Mouse (Mus musculus) liver, embryonic 11.5 days (tissue): Measurements from ENCODE around the gene Sptbn4. TPM values are rescaled to one million over a fixed set of nuclear protein-coding genes. Genes with fewer than 3 reads are reported as not detected.

ENCODE experiments used
- ATAC-seq: fragments of 200-750 bp; cut with Nextera tagmentation; replicated peaks from 2 replicates; pipeline ENCODE4 v1.8.0; 2017; ENCODE audit warnings: moderate number of reproducible peaks, mild to moderate bottlenecking, moderate TSS enrichment, moderate library complexity; ENCODE audit not compliant: low FRiP score
- DNase-seq: peaks from one replicate; pipeline ENCODE4 v3.0.0-alpha.2; 2017; ENCODE audit warnings: low spot score
- H3K27ac ChIP-seq: fragments of 300-500 bp; sonication (generic); 2 replicates; pipeline ENCODE4 v1.5.1; 2014; ENCODE audit warnings: mild to moderate bottlenecking, low read depth, low read length, control low read depth
- H3K27me3 ChIP-seq: fragments of 300-500 bp; sonication (generic); replicated peaks from 2 replicates; pipeline ENCODE4 v1.6.1; 2014; ENCODE audit warnings: low read length, mixed read lengths; ENCODE audit not compliant: control insufficient read depth, insufficient read depth
- H3K36me3 ChIP-seq: fragments of 300-500 bp; sonication (generic); 2 replicates; pipeline ENCODE4 v1.6.1; 2014; ENCODE audit warnings: mild to moderate bottlenecking, low read length, moderate library complexity, mixed read lengths; ENCODE audit not compliant: control insufficient read depth, insufficient read depth
- H3K4me1 ChIP-seq: fragments of 300-500 bp; sonication (generic); replicated peaks from 2 replicates; pipeline ENCODE4 v1.6.1; 2014; ENCODE audit warnings: low read length, mixed read lengths; ENCODE audit not compliant: control insufficient read depth, insufficient read depth
- H3K4me2 ChIP-seq: fragments of 300-500 bp; sonication (generic); 2 replicates; pipeline ENCODE4 v1.6.1; 2014; ENCODE audit warnings: mild to moderate bottlenecking, control low read depth, moderate library complexity
- H3K4me3 ChIP-seq: fragments of 300-500 bp; sonication (generic); 2 replicates; pipeline ENCODE4 v1.5.1; 2014; ENCODE audit warnings: low read depth, low read length, control low read depth
- H3K9ac ChIP-seq: fragments of 300-500 bp; sonication (generic); 2 replicates; pipeline ENCODE4 v1.6.1; 2014; ENCODE audit warnings: low read depth, low read length, control low read depth
- H3K9me3 ChIP-seq: fragments of 300-500 bp; sonication (generic); 2 replicates; pipeline ENCODE4 v1.6.1; 2016; ENCODE audit warnings: low read length, inconsistent platforms, mixed read lengths; ENCODE audit not compliant: control insufficient read depth
- WGBS: fragments of 180-500 bp; shearing (Covaris S2); extraction: QIAGEN DNeasy Blood & Tissue Kit; methylation state at CpG from one replicate; pipeline ENCODE4 v1.1.7; 2014; 5-methylcytosine and 5-hydroxymethylcytosine counted together
- polyA plus RNA-seq: library from polyadenylated mRNA; unstranded; fragments of >200 nt; fragmentation: Nextera tagmentation; extraction: Ambion mirVana; gene quantifications from 2 replicates; pipeline ENCODE4 v1.2.1, GENCODE M21; 2014

Gene Sptbn4
- polyA plus RNA-seq, 1 experiment from 2014 or later = 0.19 TPM

- peak overlapping the region; percentile 49; the same call in 1 of the 2 replicates for H3K9ac ChIP-seq
- no peaks in the 10 kb centered on the region for H3K36me3 ChIP-seq
- ATAC-seq (no peak), DNase-seq (no peak)
- H3K4me2 ChIP-seq = peak overlapping the region; percentile 71
- H3K9me3 ChIP-seq = no peaks in the 10 kb centered on the region
- H3K4me1 ChIP-seq = peaks cover 31% of the 10 kb centered on the region
- peaks cover 100% of the 10 kb centered on the region for H3K27me3 ChIP-seq
- 2% methylated on average over 45 of the region's 77 CpGs for WGBS
- H3K27ac ChIP-seq = no peak overlapping the region
- peak overlapping the region; percentile 50 for H3K4me3 ChIP-seq
These were observed 114.1 kb downstream of the Sptbn4 start for GRCm38 (mm10) chr7:27333316-27333941.

GRCm38 (mm10) chr7:27332353-27333199, 114.9 kb downstream of the Sptbn4 start:
- Histone ChIP-seq H3K27ac (no peak overlapping the region), H3K9ac (no peak overlapping the region), H3K36me3 (no peaks in the 10 kb centered on the region)

DNA sequence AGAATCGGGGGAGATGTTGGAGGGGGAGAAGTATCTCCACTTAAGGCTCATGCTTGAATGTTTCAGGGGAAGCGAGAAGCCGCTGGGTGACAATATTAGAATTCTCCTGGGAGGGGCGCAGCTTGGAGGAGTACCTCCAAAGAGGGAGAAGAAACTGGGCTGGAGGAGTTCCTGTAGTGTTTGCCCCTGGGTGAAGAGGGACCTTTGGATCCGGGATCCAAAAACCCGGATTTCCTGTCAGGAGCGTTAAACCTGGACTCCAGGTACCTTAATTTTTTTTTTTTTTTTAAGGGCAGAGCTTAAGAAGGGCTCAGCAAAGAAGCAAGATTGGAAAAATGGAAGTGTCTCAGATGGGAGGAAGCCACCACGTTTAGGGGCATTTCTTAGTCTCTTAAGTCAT, 115.6 kb downstream of the Sptbn4 start:
- H3K4me3 ChIP-seq = peak overlapping the region; percentile 50; the same call in 1 of the 2 replicates
- H3K27me3 ChIP-seq = peaks cover 100% of the 10 kb centered on the region
- no peak overlapping the region for H3K27ac ChIP-seq
- 11% methylated on average over 8 of the region's 8 CpGs for WGBS
- no peaks in the 10 kb centered on the region for H3K36me3 ChIP-seq
- ATAC-seq = no peak
- peaks cover 31% of the 10 kb centered on the region for H3K4me1 ChIP-seq
- H3K9me3 ChIP-seq = no peaks in the 10 kb centered on the region
- H3K4me2 ChIP-seq = peak overlapping the region; percentile 71
- no peak for DNase-seq
- no peak overlapping the region for H3K9ac ChIP-seq

More at GRCm38 (mm10) chr7:27332353-27333199, 114.9 kb downstream of the Sptbn4 start:
- peak overlapping the region; percentile 50 for H3K4me3 ChIP-seq
- peak overlapping the region; percentile 71 for H3K4me2 ChIP-seq
- DNase-seq = peak; percentile 75
- 1% methylated on average over 36 of the region's 39 CpGs for WGBS
- peaks cover 100% of the 10 kb centered on the region for H3K27me3 ChIP-seq
- H3K9me3 ChIP-seq = no peaks in the 10 kb centered on the region
- H3K4me1 ChIP-seq = peaks cover 31% of the 10 kb centered on the region
- no peak for ATAC-seq

- ATAC-seq (no peak), DNase-seq (no peak)
- Histone ChIP-seq H3K4me3 (peak overlapping the region; percentile 49; the same call in 1 of the 2 replicates), H3K4me2 (peak overlapping the region; percentile 84), H3K27me3 (peaks cover 100% of the 10 kb centered on the region), H3K27ac (no peak overlapping the region), H3K36me3 (no peaks in the 10 kb centered on the region), H3K9me3 (no peaks in the 10 kb centered on the region), H3K4me1 (peaks cover 31% of the 10 kb centered on the region), H3K9ac (no peak overlapping the region)
- WGBS = 5% methylated on average over 8 of the region's 8 CpGs
These were observed 116.0 kb downstream of the Sptbn4 start for GRCm38 (mm10) chr7:27331541-27331851.

- 0 out of 2 replicates have a peak overlapping the region, but pooled peaks have one; percentile 11 for H3K27ac ChIP-seq
- H3K9me3 ChIP-seq = no peaks in the 10 kb centered on the region
- ATAC-seq = peak; percentile 69
- peak overlapping the region; percentile 84 for H3K4me2 ChIP-seq
- peaks cover 31% of the 10 kb centered on the region for H3K4me1 ChIP-seq
- peak overlapping the region; percentile 49 for H3K4me3 ChIP-seq
- H3K9ac ChIP-seq = no peak overlapping the region
- peaks cover 100% of the 10 kb centered on the region for H3K27me3 ChIP-seq
- DNase-seq = peak; percentile 86
- 2% methylated on average over 39 of the region's 39 CpGs for WGBS
- no peaks in the 10 kb centered on the region for H3K36me3 ChIP-seq
These were observed 116.6 kb downstream of the Sptbn4 start for GRCm38 (mm10) chr7:27330709-27331540.

- DNase-seq (no peak), ATAC-seq (no peak)
- H3K4me3 ChIP-seq = peak overlapping the region; percentile 49; the same call in 1 of the 2 replicates
- WGBS = 18% methylated on average over 17 of the region's 17 CpGs
- peaks cover 31% of the 10 kb centered on the region for H3K4me1 ChIP-seq
- no peaks in the 10 kb centered on the region for H3K36me3 ChIP-seq
- no peak overlapping the region for H3K9ac ChIP-seq
- H3K27me3 ChIP-seq = peaks cover 100% of the 10 kb centered on the region
- no peaks in the 10 kb centered on the region for H3K9me3 ChIP-seq
- peak overlapping the region; percentile 84 for H3K4me2 ChIP-seq
- no peak overlapping the region for H3K27ac ChIP-seq
These were observed 117.5 kb downstream of the Sptbn4 start for GRCm38 (mm10) chr7:27329981-27330380.

DNA sequence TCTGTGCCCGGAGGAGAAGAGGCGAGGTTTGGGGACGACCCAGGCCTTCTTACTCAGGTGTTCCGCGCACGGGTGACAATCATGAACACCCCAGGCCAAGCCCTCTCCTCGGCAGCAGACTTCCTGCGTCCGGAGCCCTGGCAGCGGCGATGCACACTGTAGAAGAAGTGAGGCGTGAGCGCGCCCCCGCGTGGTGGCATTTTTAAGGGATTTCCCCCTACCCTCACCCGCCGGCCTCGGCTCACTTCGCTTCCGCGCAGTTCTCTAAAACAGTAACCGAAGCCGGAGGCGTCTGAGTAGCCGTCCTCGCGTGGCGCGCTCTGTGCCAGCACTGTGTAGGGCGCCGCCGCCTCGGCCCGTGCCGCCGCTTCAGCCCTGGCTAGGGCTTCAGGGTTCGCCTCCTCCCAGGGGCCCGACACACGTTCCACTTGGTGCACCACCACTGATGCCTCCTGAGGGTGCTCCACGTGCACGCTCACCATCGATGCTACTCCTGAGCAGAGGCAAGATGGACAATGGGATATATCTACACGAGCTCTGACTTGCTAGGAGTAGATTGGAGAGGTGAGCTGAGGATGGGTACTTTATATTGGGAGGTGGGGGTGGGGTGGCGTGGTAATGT, 118.0 kb downstream of the Sptbn4 start:
- Histone ChIP-seq H3K4me1 (peaks cover 28% of the 10 kb centered on the region), H3K9ac (no peak overlapping the region), H3K9me3 (no peaks in the 10 kb centered on the region), H3K36me3 (no peaks in the 10 kb centered on the region), H3K27ac (no peak overlapping the region), H3K4me2 (peak overlapping the region; percentile 84), H3K4me3 (peak overlapping the region; percentile 21; the same call in 1 of the 2 replicates), H3K27me3 (peaks cover 100% of the 10 kb centered on the region)
- WGBS = 4% methylated on average over 45 of the region's 45 CpGs
- DNase-seq (peak; percentile 82), ATAC-seq (peak; percentile 30; the same call in 1 of the 2 replicates)

GRCm38 (mm10) chr7:27328648-27329047, 118.8 kb downstream of the Sptbn4 start:
- H3K4me1 ChIP-seq = peaks cover 21% of the 10 kb centered on the region

More at GRCm38 (mm10) chr7:27328648-27329047, 118.8 kb downstream of the Sptbn4 start:
- ATAC-seq (no peak), DNase-seq (no peak)
- Histone ChIP-seq H3K27ac (no peak overlapping the region), H3K4me2 (no peak overlapping the region), H3K36me3 (no peaks in the 10 kb centered on the region), H3K9me3 (no peaks in the 10 kb centered on the region), H3K4me3 (no peak overlapping the region), H3K9ac (no peak overlapping the region), H3K27me3 (peaks cover 100% of the 10 kb centered on the region)
- 34% methylated on average over 16 of the region's 16 CpGs for WGBS
